Mouse (Mus musculus): Measurements from ENCODE around the gene Sptssa. TPM values are rescaled to one million over a fixed set of nuclear protein-coding genes. Genes with fewer than 3 reads are reported as not detected.

The Sptssa gene
- total RNA-seq, 2 experiments from 2014 or later, result 44.5 to 50.9 TPM

DNA sequence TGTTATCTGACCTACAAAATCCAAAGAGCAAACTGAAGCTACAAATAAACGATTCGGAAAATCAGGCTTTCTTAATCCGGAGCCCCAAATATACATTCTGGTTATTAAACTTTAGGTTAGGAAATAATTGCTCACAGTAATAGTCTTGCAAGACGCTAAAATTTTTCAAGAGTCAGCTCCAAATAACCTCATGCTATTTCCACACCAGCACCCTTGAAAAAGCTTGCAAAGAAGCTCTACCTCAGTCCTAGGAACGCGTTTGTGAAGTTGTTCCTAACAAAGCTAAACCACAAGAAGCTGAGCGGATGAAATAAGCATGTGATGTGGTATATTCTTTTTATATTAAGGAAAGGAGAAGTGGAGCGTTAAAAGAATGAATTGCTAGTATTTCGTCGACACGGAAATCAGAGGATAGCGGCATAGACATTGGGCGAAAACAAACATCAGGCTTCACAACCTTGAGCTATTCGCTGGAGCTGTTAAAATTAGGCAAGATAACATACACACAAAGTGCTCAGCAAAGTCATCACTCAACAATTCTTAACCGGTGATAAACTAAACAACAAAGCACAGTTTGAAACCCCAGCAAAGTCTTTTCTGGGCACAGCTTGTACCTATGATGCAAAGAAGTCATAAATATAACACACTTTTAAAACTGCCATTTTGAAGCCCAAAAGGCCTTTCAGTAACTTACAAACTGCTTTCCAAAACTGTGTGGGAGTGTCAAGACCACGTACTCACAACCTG, 908 bp downstream of the Sptssa start:
- no peak for DNase-seq (ENCODE audit: low spot score in 2 of 2)

DNA sequence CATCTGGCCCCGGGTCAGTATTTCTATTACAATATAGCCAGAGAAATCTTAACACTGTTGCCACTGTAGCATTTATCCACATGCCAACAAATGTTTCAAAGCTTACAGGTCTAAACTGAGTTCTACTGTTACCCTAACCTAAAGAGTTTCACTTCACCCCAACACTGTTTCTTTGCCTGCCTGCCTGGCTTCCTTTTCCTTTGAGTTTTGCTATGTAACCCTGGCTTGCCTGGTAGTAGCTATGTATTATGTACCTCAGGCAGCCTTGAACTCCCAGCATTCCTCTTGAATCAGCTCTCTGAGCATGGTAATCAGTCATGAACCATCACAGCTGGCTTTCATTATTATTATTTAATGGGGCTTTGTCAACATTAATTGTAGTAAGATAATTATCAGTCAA, 1.6 kb downstream of the Sptssa start:
- no peak for DNase-seq (ENCODE audit: low spot score in 2 of 2)

DNA sequence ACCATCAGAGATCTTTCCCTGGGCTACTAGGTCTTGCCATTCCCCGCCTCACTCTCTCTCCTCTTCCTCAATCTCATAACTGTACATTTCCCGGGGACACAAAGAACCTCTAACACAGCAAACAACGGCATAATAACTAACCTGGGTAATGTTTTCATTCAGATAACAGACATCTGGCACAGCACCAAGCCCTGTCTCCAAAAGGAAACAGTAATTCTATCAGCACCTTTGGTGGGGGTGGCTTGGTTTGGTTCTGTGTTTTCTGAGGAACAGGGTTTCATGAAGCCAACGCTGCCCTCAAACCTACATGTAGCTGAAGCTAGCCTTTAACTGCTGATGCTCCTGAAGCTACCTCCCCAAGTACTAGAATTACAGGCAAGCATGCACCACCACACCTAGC, 2.2 kb downstream of the Sptssa start:
- DNase-seq (ENCODE audit: low spot score in 2 of 2), result no peak

DNA sequence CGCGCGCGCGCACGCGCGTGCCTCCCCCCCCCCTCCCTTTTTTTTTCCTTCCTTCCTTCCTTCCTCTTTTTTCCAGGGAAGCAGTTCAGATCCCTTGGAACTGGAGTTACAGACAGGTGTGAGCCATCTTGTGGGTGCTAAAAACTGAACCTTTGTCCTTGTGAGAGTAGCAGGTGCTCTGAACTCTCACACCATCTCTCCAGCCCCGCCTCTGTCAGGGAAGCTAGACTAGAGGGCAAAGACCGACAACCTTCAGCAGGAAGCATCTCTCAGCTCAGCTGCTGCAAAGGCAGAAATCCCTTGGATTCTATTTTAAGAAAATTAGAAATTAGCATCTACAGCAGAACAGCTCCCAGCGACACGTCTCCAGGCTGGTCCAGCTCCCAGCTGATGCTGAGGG, 4.0 kb downstream of the Sptssa start:
- no peak for DNase-seq (ENCODE audit: low spot score in 2 of 2)

DNA sequence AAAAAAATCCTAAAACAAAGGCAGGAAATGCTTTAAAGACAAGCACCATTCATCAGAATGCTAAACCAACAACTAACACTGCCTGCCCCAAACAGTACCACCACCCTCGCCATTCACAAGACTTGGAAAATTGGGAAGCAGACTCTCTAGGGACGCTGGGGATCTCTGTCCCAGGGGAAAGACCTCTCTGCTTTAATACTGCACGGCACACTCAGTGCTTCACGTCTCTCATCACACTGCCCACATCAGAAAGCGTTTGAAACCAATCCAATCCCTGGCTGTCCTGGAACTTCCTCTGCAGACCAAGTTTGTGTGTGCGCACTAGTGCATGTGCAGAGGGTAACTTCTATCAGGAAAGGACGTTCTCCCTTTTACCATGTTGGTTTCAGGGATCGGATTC, 4.6 kb downstream of the Sptssa start:
- DNase-seq (ENCODE audit: low spot score in 2 of 2), result no peak

DNA sequence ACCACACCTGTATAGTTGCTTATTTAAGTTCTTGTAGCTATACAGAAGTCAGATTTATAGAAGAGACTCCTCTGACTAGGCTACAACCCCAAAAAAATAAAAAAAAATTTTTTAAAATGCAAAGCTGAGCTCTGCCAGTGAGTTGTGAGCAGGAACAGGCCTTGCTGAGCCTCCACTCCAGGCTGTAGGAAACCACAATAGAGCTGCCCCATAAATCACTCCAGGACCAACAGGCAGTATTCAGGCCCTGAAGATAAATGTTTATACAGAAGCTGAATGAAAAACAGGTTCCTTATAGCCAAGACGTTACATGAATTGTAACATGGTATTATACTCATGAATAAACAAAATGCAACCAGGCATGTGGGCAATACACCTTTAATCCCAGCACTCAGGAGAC, 5.2 kb downstream of the Sptssa start:
- no peak for DNase-seq (ENCODE audit: low spot score in 2 of 2)

DNA sequence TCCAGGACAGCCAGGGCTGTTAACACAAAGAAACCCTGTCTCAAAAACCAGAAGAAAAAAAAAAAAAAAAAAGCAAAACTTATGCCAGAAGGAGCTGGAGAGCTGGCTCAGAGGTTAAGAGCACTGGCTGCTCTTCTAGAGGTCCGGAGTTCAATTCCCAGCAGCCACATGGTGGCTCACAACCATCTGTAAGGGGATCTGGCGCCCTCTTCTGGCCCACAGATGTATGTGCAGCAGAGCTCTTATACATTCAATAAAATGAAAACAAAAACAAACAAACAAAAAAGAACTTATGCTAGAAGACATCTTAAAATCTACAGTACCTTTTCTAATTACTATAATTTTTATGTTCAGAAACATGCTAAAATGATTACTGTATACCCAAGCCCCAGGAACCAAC, 11.4 kb downstream of the Sptssa start:
- no peak for DNase-seq (ENCODE audit: low spot score in 2 of 2)

DNA sequence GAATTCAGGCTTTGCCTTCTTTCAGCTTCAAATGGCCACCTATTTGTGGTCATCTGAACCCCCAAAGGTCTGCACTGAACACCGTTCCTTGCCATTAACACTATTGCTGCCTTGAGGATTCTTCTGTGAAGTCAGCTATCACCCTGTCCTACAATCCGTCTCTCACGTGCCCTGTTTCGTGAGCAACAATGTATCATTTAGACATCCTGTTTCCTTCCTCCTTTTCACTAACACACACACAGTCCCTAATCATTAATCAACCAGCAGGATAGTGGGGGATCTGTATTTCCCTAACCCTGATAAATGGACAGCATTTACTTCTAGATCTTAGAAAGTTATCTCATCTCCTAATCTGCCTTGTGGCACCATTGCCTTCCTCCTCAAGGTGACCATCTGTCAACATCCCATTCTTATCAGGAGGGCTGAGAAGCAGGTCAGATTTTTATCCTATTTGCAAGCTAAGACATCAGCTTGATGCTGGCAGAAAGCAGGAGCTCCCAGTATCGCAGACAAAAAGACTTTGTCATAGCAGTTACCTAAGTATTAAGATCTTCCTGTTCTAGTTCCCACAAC, 13.0 kb downstream of the Sptssa start:
- no peak for DNase-seq (ENCODE audit: low spot score in 2 of 2)

DNA sequence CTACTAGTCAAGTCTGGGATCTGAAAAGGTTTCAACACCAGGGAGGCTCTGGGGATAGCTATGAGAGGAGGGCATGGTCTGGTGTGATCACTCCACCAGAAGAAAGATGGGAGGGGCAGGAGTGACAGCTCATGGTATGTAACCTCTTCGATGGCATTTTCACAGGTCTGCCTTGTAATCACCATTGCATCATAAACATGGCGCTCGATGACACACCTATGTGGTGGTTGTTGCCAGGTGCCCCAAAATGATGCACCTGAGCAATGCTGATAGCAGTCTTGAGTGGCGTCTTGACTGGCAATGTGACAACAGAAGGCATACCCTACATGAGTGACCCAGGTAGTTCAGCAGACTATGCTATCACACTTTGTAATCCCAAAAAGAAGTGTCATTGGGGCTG, 15.0 kb downstream of the Sptssa start:
- no peak for DNase-seq (ENCODE audit: low spot score in 2 of 2)

DNA sequence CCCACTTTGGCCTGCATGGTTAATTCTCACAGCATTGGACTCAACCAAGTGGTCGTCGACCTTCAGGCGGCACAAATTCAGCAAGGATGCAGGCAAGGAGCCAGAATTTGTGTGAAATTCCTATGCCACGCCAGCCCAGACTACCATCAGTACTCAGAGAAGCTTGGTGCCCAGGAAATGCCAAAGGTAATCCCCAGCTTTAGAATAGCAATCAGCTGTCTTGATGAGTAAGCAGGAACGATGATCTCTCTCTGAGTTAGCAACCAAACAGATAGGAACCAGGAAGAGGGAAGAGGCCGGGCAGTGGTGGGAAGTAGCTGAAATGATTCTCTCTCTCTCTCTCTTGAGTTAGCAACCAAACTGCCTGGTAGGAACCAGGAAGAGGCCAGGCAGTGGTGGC, 16.1 kb downstream of the Sptssa start:
- no peak for DNase-seq (ENCODE audit: low spot score in 2 of 2)

DNA sequence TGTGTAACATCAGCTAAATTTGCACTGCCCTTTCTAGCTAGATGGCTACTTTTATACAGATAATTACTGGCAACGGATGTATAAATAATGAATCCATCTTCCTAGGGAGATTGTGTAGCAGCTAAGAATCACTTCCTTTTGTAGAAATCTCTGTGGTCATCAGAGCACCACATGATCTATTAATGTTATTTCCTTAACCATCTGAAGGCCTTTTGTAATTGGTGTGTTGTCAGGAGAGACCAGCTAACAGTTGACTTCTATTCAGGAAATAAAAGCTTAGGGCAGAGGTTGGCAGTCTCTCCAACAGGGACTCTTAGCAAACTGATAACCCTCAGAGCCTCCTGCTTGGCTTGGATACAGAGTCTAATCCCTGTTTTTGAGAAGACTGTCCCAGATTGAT, 19.3 kb downstream of the Sptssa start:
- no peak for DNase-seq (ENCODE audit: low spot score in 2 of 2)

DNA sequence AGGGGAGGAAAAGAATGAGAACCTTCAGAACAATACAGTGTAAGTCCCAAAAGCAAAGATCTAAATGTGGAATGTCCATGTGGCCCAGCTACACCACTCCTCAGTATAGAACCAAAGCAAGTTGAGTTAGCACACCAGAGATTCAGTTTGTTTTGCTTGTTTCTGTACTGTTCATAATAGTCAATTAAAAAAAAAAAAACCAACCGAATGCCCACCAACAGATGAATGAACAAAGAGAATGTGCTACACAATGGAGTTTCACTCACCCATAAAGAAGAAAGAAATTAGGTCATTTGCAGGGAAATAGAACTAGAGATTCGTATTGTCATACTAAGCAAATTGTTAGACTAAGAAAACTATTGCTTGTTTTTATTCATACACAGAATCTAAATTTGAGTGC, 24.2 kb downstream of the Sptssa start:
- DNase-seq (ENCODE audit: low spot score in 2 of 2), result no peak

DNA sequence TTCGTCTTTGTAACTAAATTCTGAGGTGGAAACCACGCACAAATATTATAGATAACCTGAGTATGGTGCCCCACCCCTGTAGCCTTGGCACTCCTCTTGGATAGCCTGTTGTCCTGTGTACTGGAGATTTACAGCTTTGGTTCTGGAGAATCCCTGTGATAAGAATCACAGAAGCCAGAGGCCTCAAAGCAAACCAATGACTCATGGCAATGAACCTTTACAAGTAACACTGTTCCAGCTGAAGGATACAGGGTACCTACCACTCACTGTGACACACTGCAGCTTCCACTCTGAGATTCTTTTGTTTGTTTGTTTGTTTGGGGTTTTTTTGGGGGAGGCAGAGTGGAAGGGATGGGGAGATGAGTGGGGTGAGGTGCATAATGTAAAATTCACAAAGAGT, 34.4 kb downstream of the Sptssa start:
- no peak for DNase-seq (ENCODE audit: low spot score in 2 of 2)

DNA sequence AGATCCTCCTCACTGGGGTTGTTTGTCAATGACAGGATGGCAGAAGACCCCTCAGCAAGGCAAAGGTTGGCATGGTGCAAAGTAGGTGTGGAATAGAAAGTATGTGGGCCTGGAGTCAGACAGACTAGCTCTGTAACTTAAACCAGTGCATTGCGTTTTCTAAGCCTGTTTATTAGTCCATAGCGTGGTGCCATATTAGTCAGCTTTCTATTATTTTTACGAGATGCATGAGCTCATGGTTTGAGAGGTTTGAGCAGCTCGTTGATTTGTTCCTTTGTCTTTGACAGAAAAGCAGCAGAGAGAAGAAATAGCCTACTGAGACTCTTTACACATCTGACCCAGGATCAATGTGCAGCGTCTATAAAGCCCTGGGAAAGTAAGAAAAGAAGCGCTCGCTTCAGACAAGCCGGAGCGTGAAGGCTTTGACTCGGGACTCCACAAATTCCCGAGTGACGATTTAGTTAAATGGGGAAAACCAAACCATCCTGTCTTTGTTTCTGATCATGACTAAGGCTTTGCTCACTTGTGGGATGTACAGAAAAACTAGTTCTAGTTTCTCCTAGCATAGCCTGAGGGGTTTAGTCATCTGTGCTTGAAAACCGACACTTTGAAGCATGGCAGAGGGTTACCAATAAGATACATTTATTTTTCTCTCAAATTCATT, 36.2 kb downstream of the Sptssa start:
- no peak for DNase-seq (ENCODE audit: low spot score in 2 of 2)

DNA sequence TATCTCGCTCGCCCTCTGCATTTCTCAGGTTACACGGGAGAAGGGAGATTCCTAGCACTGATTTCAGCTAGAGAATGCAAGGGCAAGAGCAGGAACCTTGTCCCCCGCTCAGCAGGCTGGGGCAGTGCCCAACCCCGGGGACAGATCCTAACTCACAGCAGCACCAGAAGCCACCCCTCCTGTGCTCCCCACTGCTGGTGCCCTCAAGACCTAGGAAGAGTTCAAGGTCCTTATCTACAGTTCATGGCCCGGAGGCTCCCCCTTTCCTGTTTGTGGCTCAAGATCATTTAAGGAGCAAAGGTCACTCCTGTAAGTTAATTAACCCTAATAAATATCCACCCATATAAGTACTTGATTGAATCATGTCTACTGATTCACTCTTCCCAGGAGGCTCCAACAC, 47.4 kb downstream of the Sptssa start:
- DNase-seq (ENCODE audit: low spot score in 2 of 2), result no peak

DNA sequence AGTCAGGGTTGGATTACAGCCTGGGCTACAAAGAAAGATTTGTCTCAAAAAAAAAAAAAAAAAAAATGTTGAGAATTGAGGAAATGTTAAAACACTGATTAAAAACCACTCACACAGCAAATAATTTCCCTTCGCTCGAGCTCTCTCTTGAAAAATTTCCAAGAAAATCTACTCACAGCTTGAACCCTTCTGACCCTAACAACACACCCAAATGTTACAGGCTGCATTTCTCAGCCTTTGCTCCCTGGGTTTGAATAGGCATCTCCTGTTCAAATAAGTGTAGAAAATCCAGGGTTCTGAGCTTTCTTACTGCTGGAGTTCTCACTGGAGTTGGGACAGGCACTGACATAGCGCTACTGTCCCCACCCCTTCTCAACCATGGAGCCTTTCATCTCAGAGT, 51.2 kb downstream of the Sptssa start:
- no peak for DNase-seq (ENCODE audit: low spot score in 2 of 2)

DNA sequence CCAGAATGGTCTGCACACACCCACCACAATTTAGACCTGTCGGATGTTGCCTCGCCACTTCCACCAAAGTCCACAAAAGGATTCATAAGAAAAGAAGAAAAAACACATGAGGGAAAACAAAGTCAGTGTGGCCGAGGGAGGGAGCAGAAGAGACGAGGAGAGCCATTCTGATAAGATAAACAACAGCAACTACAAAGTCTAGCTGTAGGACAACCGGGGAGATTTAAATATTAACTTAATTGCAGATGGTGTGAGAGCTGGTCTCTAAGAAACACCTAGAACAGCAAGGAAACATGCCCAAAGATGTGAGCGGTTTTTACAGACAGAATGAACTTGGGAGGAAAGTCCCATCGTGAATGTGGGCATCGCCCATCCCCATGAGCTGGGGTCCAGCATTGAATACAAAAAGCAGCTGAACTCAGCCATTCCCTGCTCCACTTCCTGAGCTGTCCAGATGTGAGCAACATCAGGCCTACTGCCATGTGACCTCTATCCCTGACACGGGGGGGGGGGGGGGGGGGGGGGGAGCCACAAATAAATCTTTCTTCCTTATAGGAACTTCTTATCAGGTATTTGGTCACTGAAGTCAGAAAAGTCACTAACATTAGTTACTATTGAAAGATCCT, 52.7 kb downstream of the Sptssa start:
- DNase-seq (ENCODE audit: low spot score in 2 of 2), result no peak

DNA sequence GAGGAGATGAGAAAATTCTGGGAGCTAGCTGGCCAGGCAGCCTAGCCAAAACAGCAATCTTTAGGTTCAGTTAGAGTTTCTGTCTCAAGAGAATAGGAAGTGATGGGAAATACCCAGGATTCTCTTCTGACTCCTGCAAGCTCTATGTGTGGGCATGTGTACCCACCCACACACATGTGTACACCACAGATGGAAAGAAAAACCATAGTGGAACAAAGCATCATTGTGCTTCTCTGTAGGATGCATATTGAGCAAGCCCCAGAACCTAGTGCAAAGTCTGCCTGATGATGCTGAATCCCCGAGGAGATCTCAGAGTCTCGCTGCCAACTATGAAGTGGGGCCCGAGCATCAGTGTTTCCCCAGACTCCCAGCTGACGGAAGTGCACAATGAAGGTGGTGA, 55.9 kb downstream of the Sptssa start:
- no peak for DNase-seq (ENCODE audit: low spot score in 2 of 2)

DNA sequence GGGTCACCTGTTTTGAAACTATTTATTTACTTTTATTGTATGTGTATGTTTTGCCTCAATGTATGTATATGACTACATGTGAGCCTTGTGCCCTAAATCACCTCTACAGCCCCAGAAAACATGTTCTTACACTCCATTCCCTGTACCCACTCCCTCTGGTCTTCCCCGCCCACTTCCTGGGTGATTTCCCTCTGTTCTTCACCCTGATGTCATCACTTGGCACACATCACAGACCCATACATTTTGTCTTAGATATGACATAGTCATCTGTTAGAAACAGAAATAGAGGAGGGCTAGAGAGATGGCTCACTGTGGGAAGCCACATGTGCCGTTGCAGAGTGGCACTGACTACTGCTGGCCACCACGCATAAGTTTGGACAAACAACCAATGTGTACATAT, 58.0 kb downstream of the Sptssa start:
- no peak for DNase-seq (ENCODE audit: low spot score in 2 of 2)

DNA sequence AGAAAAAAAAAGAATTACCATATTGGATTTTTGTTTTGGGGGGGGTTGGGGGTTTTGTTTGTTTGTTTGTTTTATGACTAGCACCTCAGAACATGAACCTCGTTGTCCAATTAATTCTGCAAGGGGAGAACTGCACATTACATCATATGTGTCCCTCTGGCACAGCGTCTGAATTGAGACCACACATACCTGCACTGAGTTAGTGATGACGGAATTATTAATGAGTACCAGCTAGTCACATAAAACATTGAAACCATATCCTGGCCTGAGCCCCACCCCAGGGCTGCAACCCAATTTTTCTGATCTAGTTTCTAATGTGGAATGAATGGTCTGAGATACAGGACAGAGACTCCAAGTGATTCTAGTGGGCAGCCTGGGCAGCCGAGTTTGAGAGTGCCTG, 59.7 kb downstream of the Sptssa start:
- no peak for DNase-seq (ENCODE audit: low spot score in 2 of 2)
